Mouse (Mus musculus) brain, embryonic 14.5 days (tissue): ENCODE measurements around the gene Chmp6.

ENCODE experiments used
- CTCF ChIP-seq: fragments of 200-500 bp; IDR thresholded peaks from 2 replicates; pipeline ENCODE4 v1.5.1; 2012; ENCODE audit warnings: inconsistent platforms, mild to moderate bottlenecking, moderate library complexity, borderline replicate concordance; ENCODE audit not compliant: insufficient read depth, insufficient read length; ENCODE audit errors: extremely low read depth
- POLR2A ChIP-seq: fragments of 200-500 bp; IDR thresholded peaks from 2 replicates; pipeline ENCODE4 v1.6.1; 2012; ENCODE audit warnings: mild to moderate bottlenecking, inconsistent platforms, borderline replicate concordance; ENCODE audit not compliant: poor library complexity, insufficient read depth, insufficient read length, severe bottlenecking; ENCODE audit errors: extremely low read depth

DNA sequence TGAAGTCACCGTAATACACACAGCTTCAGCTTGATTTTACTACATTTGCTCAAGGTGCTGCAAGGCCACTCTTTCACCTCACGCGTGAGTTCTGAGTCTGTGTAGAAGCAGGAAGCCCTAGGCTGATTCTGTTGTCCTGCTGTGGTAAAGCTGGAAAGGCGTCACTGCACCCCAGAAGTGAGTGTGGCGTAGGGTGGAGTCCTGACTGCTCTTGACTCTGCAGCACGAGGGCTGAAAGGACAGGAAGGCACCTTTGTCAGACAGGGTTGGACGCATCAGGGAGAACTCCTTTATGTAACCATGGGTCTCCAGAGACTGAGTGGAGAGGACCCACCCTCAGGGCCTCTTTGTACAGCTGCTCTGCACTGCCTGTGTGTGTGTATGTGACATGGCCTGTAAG is 36.1 kb upstream of the Chmp6 start:
- no peak for TF ChIP-seq CTCF
- no peak for TF ChIP-seq POLR2A
